Mouse (Mus musculus) heart, postnatal 36 days (tissue): ENCODE measurements around the gene Hist1h3f. TPM values are rescaled to one million over a fixed set of nuclear protein-coding genes. Genes with fewer than 3 reads are reported as not detected.
A peak's percentile ranks its signal among the peaks of the same experiment; 100 is the strongest.
"Not testable (repeated sequence)": the region's sequence is repeated elsewhere in the genome, so short reads cannot be mapped to it uniquely, and the experiment has no call there.

ENCODE experiments used
- DNase-seq, 2 experiments: peaks; one replicate each; pipeline ENCODE4 v3.0.0; 2021 to 2022
- intact Hi-C: fragments of 180-260 bp; cut with DNase I; formaldehyde crosslinking; loops from one replicate; pipeline ENCODE4 v1.15.1; 2025
- total RNA-seq, 2 experiments: library from RNA; stranded (reverse); gene quantifications; 2 replicates each; pipeline ENCODE4 v1.2.3; 2021

The Hist1h3f gene
- total RNA-seq, 2 experiments from 2014 or later: 7.4 to 10.0 TPM

DNA sequence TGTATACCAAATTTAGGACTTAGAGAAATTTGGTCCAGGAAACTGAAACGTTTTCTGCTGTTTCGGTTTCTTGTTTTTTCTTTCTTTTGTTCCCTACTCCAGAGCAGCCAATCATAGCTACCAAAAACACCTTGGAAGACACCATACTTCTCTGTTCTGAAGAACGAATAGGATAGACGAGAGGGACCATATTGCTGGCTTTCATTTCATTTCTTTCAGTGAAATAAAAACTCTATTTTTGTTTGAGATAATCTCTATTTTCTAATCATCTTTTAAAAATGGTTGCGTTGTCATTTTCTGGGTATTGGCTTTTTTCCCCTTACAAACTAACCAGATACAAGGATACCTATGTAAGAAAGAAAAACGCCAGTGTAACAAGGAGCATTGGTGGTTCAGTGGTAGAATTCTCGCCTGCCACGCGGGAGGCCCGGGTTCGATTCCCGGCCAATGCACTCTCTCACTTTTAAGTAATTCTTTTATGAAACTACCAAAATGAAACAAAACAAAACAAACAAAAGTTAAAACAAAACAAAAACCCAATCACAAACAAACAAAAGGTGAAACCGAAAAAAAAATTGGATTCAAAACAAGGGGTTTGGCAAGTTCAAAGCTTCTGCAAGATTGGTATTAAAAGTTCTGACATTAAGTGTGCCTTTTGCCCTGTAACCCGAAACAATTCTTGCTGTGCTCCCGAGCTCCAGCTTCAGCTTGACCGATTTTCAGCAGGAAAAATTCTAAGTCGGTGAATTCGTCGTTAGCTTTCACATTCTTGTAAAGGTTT lies 26.8 kb upstream of the Hist1h3f start:
- intact Hi-C loops: loop anchor here (1.0 to 10.0 kb wide), 5 partner anchors 52 to 1572 kb away; partner anchors contain the start of genes Btn1a1, Zfp184 and Zfp322a
- DNase-seq: peak; percentile 80 to 86

DNA sequence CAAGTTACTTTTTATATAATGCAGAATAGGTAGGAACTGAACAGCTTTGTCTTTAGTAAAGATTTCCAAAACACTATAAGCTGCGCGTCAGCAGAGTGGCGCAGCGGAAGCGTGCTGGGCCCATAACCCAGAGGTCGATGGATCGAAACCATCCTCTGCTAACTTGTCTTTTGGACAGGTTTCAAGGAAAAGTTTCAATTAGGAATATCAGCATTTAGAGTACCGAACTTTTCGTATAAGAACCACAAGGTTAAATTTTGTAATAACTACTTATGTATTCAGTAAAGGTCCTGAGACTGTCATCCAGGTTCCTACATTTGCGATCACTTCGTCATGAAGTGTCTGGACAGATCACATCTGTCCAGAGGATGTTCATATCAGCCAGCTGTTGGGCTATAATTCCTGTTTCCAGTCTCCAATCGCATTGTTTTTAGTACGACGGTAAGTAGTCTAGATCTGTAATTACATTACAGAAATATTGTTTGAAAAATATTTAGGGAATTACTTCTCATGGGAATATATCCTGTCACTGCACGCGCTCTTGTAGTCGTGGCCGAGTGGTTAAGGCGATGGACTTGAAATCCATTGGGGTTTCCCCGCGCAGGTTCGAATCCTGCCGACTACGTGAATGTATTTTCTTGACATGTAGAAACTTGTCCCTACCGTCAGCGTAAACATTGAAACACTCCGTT lies 26.1 kb upstream of the Hist1h3f start:
- intact Hi-C loops: loop anchor here (1.0 to 10.0 kb wide), 6 partner anchors 53 to 1573 kb away; partner anchors contain the start of genes Btn1a1, Zfp184 and Zfp322a
- peak; percentile 91 to 92 for DNase-seq

DNA sequence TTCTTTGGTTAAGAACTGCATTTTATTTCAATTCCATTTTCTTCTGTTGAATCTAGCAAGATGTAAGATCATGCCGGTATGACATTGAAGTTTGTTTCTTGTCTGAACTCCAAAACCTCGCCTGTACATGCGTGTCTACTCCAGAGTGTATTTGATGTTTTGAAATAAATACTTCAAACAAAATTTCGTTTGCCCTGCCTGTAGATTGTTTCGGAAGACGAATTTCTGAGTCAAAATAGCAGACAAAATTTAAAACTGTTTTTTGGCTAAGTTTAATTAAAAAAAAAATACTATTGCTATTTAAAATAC lies 25.6 kb upstream of the Hist1h3f start:
- DNase-seq: no peak
- intact Hi-C loops: loop anchor here (2.0 to 10.0 kb wide), 3 partner anchors 151 to 1573 kb away; partner anchors contain the start of genes Zfp184 and Zfp322a

DNA sequence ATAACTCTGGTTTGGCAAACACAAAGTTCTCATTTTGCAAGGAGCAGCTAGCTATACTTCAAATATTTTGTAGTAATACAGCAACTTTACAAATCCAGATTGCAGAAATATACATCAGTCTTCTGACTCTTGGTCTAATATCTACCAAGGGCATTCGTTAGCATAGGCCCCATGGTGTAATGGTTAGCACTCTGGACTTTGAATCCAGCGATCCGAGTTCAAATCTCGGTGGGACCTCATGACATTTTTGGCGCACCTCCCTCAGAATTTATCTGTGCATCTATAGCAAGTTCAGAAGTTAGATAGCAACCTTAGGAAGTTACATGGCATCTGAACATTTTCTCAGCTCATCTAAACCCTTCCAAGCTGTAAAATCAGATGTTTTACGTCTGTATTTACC lies 25.0 kb upstream of the Hist1h3f start:
- peak; percentile 82 to 83 for DNase-seq
- intact Hi-C loops: loop anchor here (1.0 to 10.0 kb wide), 4 partner anchors 11 to 1574 kb away; partner anchors contain the start of genes Zfp184 and Zfp322a

DNA sequence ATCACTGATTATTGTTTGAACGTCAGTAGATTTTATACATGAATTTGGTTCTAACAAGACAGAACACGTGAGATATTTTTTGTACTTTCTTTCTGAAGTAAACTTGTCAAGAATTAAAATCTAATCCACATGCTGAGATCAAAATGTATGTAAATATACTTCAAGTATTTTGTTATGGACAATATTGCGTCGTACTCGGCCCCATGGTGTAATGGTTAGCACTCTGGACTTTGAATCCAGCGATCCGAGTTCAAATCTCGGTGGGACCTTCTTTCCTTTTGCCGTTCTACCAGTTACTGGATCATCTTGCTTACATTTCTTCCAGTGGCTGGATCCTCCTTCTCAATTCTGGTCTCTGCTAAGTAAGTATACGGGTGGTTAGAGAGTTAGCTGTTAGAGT lies 24.4 kb upstream of the Hist1h3f start:
- peak; percentile 82 to 87 for DNase-seq

DNA sequence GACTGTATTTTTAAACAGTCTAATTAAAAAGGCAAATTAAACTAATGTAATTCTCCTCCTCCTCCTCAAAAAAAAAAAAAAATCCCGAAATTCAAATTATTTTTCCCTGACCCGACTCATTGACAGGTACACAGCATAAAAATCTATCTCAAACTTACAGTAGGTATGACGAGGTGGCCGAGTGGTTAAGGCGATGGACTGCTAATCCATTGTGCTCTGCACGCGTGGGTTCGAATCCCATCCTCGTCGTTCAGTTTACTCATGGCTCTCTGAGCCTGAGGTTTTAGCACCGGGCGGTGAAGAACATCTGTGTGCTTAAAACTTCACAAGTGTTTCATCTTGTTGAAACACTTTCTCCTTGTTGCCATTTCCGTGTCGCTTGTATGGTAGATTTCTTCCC lies 22.1 kb upstream of the Hist1h3f start:
- DNase-seq: peak; percentile 73 to 79
- intact Hi-C loops: loop anchor here (5.0 kb wide), 1 partner anchor 76 kb away; no protein-coding TSS in a partner anchor

More for the DNA sequence above, 24.4 kb upstream of the Hist1h3f start:
- intact Hi-C loops: loop anchor here (1.0 to 10.0 kb wide), 4 partner anchors 11 to 1575 kb away; partner anchors contain the start of genes Zfp184 and Zfp322a

DNA sequence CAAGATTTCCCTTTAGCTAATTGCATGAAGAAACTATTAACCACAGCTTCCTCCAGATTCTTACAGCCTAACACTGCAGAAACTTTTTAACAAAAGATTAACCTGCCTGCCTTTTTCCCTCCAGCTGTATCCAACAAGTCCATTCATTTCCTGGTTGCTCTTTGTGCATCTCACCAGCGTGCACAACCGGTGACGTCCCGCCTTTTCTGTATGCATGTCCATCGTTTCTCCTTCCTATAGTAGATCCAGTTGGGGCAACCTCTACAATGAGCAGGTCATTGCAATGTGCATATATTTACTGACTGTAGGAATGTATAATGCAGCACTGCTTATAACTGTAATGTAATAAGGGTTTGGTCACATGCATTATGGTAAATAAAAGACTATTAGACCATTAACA lies 19.9 kb upstream of the Hist1h3f start:
- no peak for DNase-seq
- intact Hi-C loops: loop anchor here (5.0 kb wide), 1 partner anchor 73 kb away; no protein-coding TSS in a partner anchor

DNA sequence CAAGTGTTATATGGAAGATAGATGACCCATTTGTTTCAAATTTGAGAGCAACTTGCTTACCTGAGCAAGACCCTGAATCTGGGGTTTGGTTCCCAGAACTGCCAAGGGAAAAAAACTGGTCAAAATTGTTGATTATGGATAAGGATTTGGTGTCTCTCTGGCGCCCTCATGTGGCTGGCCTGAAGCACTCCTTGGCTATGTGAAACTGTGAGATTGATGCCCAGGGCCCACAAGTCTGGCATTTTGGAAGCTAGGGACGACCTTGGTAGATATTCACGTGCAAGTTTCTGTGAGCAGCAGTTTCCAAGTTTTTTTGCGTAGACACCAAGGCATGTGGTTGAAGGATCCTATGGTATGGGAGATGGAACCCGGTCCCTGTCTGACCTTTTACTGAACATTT lies 19.2 kb upstream of the Hist1h3f start:
- peak; percentile 76 to 83 for DNase-seq
- intact Hi-C loops: loop anchor here (5.0 kb wide), 2 partner anchors 73 to 1812 kb away; no protein-coding TSS in a partner anchor

DNA sequence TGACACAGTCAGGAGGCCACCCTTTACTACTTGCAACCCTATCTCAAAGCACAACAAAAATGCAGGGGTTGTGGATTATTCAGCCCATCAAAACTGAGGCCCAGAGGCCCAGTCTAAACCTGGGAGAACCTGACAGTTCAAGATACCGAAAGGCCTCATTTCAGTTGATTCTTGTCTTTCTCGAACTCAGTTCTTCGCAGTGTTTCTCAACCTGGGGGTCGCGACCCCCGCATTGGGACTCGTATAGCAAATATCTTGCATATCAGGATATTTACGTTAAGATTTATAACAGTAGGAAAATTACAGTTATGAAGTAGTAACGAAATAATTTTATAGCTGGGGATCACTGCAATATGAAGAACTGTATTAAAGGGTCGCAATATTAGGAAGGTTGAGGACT lies 18.0 kb upstream of the Hist1h3f start:
- intact Hi-C loops: loop anchor here (5.0 kb wide), 1 partner anchor 1814 kb away; no protein-coding TSS in a partner anchor
- DNase-seq: no peak

DNA sequence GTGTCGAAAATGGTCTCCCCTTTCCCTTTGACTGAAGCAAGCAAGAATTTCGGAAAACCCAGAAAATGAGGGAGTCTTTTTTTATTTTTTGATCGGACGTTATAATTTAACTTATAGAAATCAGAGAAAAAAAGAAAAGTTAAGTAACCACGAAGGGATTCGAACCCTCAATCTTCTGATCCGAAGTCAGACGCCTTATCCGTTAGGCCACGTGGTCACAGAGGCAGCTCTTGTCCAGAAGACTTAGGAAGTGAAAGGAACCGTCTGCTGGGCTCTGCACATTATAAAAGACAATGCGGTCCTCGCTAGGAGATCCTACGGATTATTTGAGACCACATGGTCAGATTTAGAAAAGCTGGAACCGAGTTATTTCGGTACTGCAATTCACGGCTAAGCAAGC lies 17.5 kb upstream of the Hist1h3f start:
- intact Hi-C loops: loop anchor here (5.0 kb wide), 1 partner anchor 1814 kb away; no protein-coding TSS in a partner anchor
- peak; percentile 92 to 94 for DNase-seq

DNA sequence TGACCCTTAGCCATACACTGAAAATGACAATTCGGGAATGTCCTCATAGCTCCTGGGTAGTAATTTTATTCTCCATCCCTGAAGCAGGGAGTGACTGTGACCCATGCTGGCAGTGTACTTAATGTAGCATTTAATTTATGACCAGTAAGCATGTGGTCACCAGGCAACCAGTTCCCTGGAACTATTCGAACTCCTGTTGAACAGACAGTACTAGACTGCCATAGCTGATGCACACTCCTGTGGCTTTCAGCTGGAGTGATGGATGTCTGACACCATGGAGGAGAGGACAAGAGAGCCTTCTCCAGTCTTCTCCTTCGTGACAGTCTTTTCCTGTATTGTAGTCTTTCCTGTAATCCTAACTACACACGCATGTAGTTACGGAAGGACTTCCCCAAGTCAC lies 14.8 kb upstream of the Hist1h3f start:
- DNase-seq: no peak
- intact Hi-C loops: loop anchor here (5.0 kb wide), 1 partner anchor 1817 kb away; no protein-coding TSS in a partner anchor

DNA sequence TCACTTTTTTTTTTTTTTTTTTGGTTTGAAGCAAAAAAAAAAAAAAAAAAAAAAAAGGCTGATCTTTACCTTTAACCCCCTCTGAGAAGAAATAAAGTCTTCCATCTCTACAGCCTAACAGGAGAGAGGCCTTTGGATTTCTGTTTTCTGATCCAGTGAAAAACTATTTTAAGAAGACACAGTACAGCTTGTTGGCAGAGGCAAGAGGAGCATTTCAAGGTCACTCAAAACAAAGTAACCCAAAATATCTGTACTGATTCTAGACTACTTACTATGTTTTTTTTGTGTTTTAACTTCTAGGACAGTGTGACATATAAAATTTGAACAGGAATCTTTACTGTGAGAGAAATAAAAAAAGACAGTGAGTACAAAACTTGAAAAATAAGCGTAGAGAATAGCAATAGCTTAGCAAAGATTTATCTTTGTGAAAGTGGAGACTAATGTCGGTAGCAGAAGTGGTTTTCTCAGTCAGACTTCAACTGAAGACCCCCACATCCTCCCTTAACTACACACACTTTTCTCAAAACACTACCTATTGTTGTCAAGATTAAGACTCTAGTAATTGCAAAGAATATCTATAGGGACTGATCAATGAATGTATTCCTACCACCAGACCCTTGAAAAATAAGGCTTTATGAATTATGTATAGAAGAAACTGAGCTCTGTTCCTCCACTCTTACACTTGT lies 14.2 kb upstream of the Hist1h3f start:
- DNase-seq: no peak
- intact Hi-C loops: loop anchor here (1.0 to 5.0 kb wide), 6 partner anchors 10 to 1817 kb away; partner anchors contain the start of genes Hist1h1t, Hist1h2ag, Hist1h2bj and Hist1h4c

DNA sequence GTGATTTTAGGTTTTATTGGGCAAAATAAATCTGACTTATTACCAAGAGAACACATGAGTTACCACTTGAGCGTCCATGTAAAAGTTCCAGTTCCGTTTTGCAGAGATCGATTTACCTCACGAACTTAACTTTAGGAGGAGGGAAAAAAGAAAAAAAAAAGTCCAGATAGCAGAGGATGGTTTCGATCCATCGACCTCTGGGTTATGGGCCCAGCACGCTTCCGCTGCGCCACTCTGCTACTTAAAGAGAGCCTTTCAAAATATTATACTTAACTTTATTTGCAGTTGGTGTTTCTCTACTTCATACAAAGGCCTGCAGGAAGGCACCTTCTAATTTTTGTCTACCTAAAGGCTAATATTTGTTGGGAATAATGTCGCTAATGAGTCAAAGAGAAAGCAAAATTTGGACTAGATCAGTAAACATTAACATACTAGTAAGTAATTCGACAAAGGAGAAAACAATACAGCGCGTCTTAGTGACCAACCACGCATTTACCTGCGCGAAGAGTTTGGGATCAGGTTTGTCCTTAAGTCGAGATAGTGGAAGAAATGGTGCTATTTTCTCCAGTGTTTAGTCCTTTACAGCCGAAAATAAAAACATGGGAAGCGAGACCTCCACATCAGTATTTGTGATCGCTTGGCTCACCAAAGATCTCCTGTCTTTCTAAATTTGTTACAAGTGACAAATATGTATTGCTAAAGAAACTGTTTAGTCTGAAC lies 13.5 kb upstream of the Hist1h3f start:
- DNase-seq: peak; percentile 71 to 75
- intact Hi-C loops: loop anchor here (1.0 to 5.0 kb wide), 5 partner anchors 11 to 1488 kb away; partner anchors contain the start of genes Hist1h1t, Hist1h2ag, Hist1h2bj and Hist1h4c

DNA sequence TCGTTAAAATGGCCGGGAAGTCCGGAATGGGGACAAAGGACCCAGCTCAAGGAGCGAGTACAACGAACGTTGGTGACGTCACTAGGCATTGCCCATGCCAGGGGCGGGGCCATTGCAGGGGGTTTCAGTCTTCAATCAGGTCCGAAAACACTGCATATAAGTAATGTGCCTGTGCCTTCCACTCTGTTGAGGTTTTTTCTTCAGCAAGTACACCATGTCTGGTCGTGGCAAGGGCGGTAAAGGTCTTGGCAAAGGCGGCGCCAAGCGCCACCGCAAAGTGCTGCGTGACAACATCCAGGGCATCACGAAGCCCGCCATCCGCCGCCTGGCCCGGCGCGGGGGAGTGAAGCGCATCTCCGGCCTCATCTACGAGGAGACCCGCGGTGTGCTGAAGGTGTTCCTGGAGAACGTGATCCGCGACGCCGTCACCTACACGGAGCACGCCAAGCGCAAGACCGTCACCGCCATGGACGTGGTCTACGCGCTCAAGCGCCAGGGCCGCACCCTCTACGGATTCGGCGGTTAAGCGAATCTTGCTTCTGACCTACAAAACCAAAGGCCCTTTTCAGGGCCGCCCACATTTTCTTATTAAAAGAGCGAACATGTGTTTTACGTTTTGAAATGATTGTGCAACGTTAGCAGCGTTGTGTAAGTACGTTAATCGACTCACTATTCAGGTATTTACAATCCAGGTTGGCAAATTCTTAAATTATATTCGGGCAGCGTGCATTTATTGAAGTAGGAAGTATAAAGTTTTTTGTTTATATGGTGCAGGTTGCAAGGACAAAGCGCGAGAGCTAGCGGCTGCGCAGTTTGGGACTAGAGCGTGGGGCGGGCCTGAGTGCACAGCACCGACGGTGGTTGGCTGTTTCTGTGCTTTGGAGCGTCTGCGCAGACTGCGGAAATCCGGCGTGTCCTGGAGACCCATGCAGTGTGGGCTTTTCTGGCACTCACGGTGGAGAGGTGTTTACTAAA lies 12.7 kb upstream of the Hist1h3f start, which contains the start of gene Hist1h4h:
Gene Hist1h4h, plus strand, starts transcription at position 150 of the 975 bp plus-strand sequence.
- DNase-seq: peak; percentile 93 to 96
- intact Hi-C loops: loop anchor here (1.0 to 5.0 kb wide), 5 partner anchors 12 to 1489 kb away; partner anchors contain the start of genes Hist1h1t, Hist1h2ag, Hist1h2bj and Hist1h4c

DNA sequence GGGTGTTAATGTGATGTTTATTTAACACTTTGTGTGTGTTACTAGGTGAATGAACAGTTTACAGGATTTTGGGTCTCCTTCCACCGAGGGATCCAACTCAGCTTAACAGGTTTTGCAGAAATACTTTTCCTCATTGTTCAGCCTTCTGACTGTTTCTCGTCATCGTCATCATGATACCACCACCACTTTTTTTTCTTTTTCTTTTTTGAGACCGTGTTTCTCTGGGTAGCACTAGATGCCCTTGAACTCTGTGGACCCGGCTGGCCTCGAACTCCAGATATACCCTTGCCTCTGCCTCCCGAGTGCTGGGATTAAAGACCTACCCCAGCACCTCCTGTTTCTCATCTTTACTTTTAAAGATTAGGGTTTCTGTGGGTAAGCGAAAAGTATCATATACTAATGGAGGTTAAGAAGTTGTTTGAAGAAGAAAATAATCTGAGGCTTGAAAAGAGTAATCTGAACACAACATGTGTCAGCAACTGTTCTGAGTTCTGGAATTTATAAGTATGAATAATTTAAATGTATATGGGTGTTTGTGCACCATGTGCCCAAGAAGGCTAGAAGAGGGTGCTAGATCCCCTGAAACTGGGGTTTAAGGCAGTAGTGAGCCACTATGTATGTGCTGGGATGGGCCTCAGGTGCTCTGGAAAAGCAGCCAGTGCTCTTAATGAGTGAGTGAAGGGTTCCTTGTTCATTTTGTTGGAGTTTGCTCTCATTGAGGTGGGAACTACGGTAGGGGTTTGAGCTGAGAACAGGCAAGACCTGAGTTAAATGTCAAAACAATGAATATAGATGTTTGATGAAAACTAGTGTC lies 11.4 kb upstream of the Hist1h3f start:
- intact Hi-C loops: loop anchor here (5.0 kb wide), 4 partner anchors 50 to 1490 kb away; partner anchors contain the start of genes Hist1h1t, Hist1h2ag, Hist1h2bj and Hist1h4c
- no peak for DNase-seq

DNA sequence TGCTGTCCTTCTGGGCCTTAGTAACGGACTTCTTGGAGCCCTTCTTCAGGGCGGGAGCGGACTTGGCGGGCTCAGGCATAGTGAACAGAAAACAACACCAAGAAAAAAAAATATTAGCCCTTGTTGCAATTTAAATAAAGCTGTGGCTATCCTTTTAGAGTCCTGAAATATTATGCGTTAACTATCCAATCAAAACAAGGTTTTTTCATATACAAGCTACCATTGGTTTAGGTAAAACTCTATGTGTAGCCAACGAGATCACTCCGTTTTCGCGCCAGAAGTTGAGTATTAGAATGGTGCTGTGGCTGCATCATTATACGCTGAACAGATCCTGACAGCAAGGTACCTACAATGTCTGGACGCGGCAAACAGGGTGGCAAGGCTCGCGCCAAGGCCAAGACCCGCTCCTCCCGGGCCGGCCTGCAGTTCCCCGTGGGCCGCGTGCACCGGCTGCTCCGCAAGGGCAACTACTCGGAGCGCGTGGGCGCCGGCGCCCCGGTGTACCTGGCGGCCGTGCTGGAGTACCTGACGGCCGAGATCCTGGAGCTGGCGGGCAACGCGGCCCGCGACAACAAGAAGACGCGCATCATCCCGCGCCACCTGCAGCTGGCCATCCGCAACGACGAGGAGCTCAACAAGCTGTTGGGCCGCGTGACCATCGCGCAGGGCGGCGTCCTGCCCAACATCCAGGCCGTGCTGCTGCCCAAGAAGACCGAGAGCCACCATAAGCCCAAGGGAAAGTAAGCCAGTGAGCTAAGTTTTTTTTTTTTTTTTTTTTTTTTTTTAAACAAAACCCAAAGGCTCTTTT lies 10.1 kb upstream of the Hist1h3f start, which contains the start of gene Hist1h2af:
Gene Hist1h2af, plus strand, starts transcription at position 347 of the 808 bp plus-strand sequence.
- not testable (repeated sequence) for DNase-seq
- intact Hi-C loops: loop anchor here (5.0 kb wide), 4 partner anchors 49 to 1491 kb away; partner anchors contain the start of genes Hist1h1t, Hist1h2ag, Hist1h2bj and Hist1h4c
